Mouse (Mus musculus) gastrocnemius, postnatal 4 days (tissue): ENCODE data around the gene Vamp5. TPM values are rescaled to one million over a fixed set of nuclear protein-coding genes. Genes with fewer than 3 reads are reported as not detected.

Experiments
- DNase-seq, 2 experiments: peaks; one replicate each; pipeline ENCODE4 v3.0.0; 2021 to 2022; ENCODE audit warnings: low spot score in 2 of 2, mixed read lengths in 2 of 2
- total RNA-seq, 2 experiments: library from RNA; stranded (reverse); gene quantifications; 2 replicates each; pipeline ENCODE4 v1.2.3; 2021

The Vamp5 gene
- total RNA-seq, 2 experiments from 2014 or later, result 17.5 to 21.9 TPM

DNA sequence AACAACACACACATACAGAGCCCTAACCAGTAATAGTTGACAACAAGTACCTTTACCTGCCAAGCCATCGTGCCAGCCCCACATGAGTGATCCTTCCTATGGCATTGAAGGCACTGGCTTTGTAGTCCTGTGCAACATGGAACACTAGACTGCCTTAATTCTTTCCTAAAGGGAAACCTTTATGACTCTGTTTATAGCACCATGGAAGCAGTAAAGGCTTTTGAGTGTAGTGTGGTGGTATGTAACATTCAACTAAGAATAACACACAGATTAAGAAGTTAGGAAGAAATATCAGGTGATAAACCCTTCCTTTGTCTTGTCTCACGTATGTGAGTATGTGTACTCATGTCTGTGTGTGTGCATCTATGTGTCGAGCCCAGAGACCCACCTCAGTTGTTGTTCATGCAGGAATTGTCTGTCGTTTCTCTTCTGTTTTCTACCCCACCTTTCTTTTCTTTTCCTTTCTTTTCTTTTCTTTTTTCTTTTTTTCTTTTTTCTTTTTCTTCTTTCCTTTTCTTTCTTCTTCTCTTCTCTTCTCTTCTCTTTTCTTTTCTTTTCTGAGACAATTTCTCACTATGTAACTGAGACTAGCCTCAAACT lies 13.3 kb downstream of the Vamp5 start, which contains the start of gene Rnf181:
Gene Rnf181 (minus strand): TSS at position 113 of the 600 bp plus-strand sequence.
- DNase-seq, result no peak

DNA sequence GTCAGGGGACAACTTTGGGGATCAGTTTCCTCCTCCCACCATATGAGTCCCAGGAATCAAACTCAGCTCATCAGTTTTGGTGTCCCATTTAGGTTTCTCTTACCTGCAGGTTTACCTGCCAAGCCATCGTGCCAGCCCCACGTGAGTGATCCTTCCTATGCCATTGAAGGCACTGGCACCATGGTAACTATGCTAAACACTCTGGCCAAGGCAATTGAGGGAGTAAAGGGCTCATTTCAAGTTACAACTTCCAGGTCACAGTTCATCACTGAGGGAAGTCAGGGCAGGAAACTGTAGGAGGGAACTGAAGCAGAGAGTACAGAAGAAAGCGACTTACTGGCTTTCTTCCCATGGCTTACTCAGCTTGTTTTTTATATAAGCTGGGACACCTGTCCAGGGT lies 14.0 kb downstream of the Vamp5 start:
- no peak for DNase-seq

DNA sequence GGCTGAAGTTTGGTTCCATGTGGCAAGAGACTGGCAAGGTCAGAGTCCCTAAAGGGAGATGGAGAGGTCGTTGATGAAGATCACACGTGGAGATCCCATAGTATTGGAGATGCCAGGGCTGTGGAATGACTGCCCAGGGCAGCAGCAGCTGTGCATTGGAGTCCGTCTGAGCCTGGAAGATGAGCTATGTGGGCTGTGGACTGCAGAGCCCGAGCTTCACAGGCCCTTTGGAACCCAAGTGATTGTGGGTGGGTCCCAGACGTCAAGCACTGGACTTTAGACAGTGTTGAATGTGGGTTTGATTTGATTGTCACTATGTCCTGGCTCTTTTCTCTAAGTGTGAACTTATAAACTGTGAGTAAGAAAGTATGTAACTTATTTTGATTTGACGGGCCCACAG lies 15.3 kb downstream of the Vamp5 start:
- no peak for DNase-seq

DNA sequence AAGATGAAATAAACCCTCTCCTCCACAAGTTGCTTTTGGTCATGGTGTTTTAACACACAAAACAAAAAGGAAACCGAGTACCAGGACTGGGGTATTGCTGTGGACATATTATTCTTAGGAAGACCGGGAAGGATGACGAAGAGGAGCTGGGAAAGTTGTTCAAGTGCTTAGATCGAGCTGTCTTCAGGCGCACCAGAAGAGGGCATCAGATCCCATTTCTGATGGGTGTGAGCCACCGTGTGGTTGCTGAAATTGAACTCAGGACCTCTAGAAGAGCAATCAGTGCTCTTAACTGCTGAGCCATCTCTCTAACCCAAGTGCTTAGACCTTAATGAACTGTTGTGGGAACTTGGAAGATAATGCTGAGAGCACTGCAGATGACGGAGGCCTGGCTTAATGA lies 16.3 kb downstream of the Vamp5 start:
- DNase-seq, result no peak

DNA sequence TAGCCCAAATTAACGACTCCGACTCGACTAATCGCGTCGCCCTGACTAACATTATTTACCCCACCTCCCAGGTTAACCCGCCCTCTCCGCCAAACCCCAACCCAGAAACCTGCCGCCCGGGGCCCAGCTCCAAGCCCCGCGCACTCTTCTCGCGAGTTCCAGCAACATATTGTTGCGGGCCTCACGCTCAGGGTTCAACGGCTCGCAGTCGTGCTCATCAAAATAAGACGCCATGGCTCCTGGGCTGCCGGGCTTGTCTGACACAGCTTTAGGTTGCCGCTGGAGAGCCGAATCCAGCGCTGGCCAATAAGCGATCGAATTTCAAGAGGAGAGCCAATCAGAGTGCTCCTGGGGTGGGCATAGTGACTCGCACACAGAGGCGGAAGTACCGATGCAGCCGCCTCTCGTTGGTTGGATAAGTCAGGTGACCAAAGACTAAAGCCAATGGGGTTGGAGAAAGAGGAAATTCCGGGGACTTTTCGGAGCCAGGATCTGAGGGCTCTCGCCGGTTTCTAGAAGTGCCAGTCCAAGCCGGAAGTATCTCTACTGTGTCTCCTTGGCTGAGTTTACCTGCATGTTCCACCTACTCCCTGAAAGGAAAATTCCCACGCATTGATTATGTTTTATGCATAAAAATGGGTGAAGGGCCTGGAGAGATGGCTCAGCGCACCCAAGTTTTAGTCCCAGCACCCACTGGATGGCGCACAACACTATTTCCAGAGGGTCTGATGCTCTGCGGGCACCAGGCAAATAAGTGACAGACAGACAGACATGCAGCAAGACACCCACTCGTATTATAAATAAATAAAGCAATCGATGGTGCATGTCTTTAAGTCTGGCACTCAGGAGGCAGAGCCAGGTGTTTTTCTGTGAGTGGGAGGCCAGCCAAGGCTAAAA lies 17.9 kb downstream of the Vamp5 start:
- DNase-seq, result peak; percentile 83 to 92

DNA sequence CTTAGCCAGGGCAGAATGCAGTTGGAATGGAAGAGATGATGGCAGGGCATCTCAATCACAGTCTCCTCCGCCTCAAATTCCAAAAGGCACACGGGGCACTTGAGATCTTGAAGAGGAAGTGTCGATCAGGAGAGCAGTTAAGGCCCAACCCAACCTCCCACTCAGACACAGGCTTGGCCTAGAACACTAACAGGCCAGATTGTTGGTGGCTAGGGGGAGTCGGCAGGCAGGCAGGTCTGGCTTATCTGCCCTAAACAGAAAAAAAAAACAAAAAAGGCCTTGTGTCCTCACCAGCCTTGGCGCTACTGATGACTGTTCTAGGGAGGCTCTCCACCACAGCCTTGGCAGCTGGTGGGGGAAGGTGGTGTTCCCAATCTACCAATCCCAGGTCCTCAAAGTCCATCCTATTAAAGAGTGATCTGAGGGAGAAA lies 19.1 kb downstream of the Vamp5 start:
- no peak for DNase-seq

DNA sequence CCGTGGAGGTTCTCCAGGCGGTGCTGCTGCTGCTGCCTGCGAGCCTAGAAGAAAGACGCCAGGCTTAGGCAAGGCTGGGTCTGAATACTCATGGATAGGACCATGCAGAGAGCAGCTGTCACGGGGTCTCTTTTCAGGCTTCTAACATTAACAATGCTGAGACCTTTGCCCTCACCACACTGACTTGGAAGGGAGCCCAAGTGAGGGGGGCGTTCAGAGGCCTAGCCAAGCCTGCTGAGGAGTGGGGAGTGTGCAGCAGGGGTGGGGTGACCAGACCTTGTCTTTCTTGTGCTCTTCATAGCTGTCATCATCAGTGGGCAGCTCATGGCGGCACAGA lies 19.7 kb downstream of the Vamp5 start:
- no peak for DNase-seq

DNA sequence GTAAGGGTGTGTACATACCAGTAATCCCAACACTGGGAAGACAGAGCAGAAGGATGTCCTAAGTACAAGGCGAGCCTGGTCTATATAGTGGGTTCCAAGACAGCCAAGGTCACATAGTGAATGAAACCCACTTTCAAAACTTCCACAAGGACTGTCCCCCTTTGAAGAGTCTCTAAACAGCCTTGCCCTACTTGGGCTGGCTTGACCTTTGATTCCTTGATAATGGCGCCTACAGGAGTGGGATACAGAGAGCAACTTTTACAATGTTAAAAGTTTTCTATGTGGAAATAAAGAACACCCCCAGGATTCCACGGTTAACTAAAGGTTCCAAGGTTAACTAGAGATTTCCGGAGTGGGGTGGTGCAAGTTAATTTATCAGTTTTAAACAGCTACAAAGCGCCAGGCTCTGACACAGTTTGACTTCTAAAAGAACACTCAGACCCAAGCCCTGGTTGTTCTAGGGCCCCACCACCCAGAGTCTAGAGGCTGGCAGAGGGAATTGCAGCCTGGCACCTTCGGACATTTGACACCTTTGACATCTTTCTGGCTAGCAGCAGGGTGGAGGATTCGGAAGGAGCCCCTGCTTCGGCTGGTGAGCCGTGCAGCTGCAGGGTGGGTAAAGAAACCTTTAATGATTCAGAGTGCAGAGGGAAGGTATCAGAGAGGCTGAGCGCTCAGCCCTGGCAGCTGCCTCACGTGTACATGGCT lies 20.2 kb downstream of the Vamp5 start:
- no peak for DNase-seq

DNA sequence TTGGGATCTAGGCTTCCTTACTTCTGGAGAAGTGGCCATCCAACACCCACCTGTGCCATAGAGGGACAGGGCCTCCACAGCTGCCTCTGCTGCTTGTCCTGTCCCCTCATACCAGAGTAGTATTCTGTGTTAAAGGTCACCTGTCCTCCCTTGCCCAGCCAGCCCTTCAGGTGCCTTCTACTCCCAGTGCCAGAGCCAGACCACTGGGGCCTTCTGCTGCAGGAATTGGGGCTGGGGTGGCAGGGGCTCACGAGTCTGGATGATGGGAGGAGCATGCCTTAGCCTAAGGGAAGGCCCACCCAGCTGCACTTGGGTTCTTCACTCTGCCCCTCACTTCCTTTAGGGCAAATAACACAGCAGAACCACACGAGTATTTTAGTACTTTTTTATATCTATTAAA lies 20.9 kb downstream of the Vamp5 start:
- DNase-seq, result no peak

DNA sequence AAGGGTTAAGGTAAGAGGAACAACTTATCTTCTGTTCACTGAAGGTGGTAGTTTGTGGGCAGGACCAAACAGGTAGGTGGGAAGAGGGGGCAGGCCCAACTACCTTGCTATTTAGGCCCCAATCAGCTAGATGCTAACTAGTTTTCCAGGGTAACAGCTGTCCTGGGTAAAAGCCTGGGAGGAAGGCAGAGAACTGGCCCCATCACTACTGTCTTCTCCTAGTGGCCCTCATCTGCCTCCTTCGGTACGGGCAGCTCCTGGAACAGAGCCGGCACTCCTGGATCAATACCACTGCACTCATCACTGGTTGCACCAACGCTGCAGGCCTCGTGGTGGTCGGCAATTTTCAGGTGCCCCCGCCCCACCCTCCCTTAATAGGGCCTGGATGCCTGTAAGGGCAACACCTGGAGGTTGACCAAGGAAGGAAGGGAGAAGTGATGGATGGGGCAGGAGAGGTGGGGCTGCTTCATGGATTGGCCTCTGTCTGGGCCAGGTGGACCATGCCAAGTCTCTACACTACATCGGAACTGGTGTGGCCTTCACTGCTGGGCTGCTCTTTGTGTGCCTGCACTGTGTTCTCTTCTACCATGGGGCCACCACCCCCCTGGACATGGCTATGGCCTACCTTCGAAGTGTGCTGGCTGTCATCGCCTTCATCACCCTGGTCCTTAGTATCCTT lies 22.0 kb downstream of the Vamp5 start:
- no peak for DNase-seq

DNA sequence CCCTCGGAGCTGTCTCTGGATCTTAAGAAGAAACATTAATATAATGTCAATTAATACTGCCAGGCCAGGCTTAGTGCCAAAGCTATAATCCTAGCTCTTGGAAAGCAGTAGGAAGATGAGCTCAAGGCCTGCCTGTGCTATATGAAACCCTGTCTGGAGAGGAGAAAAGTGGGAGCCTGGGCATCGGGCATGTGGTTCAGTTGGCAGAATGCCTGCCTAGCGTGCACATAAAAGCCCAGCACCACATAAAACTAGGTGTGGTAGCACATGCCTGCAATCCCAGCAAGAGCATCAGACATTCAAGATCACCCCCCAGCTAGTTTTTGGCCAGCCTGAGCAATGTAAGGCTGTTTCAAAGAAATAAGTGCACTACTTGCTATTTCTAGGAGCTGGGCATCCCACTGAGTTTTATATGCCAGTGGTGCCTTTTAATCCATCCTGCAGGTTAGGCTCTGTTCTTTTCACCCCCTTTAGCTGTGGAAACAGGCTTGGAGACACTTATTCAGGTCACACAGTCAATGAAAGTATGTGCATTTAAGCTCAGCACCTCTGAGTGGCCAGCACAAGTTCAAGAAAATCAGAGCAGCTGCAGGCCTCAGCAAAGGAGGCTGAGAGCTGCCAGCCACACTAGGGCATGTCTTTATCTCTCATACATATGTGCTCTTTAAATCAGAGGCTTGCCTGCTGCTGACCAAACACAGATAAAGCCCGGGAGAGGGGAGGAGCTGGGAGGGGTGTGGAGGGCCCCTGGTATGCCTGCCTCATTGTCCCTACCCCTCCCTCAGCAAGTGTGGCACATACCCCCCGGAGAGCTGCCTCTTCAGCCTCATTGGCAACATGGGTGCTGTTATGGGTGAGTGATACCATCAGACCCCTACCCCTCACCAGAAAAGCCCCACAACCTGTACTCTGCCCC lies 22.8 kb downstream of the Vamp5 start:
- no peak for DNase-seq

DNA sequence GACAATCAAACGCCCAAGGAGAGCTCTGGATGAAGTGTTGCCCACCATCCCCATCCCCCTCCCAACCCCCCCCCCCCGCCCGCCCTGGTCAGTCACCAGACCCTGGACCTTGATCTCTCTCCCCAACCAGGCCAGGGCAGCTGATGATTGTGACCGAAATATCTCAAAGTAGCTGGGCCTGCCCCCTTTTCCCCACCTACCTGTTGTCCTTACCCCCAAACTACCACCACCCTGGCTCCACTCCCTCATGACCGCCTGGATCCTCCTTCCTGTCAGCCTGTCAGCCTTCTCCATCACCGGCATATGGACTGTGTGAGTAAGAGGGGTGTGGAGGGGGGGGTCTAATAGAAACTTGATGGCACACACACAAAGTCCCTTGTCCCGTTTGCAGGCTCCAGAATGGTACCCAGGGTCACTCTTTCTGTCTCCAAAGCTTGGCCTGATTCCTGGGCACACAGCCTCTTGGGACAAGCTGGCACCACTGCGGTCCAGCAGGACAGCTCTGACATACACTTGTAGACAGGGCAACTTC lies 24.2 kb downstream of the Vamp5 start:
- DNase-seq, result no peak

DNA sequence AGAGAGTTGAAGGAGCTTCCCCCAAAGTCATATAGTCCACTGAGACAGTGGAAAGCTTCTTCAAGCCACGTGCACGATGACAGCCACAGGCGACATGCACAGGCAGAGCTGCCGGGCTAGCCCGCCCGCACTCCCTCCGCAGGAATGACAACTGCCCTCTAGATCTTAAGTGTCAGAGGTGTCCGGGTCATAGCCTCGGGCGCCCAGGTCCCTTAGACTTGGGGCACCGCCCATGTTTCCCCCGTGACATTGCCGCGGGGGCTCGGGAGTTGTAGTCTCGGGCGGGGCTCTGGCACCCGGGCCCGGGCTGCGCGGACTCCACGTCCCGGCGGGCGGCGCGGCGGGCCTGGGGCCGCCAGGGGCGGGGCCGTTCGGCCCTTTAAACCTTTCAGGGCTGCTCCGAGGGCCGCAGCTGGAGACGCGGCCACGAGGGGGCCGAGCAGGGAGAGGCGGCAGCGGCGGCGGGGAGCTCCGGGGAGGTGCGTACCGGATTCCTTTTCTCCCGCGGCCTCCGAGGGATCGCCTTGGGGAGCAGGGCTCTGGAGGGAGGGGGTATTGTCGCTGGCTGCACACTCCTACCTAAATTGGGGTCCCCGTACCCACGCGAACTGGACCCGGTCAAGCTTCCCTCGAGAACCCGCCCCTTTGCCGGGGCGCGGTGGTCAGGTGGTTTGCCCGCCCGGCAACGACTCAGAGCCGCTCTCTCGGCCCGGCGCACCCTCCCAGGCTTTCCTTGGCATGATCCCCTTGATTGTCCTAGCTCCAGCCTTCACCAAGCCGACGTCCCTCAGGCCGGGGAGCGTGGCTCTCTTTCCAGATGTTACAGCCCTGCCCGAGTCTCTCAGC lies 25.0 kb downstream of the Vamp5 start, which contains the start of gene Tmem150a:
Gene Tmem150a (plus strand): TSS at position 382 of the 846 bp plus-strand sequence.
- peak; percentile 73 to 85 for DNase-seq

DNA sequence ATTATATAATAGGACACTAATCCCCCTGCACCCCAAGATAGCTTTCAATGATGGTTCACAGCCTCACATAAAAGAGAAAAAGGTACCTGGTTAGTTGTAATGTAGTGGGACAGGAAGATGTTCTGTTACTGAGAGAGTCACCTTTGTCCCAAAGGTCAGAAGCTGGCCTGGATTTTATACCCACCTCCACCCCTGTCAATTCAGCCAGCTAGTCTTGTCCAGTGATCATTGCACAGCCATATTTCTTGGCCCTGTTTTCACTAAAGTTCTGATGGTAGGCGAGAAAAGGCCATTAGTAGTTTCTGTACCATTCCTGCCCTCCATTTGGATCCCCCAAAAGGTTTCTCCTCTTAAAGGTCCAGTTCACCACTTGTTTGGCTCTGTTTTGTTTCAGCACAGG lies 26.2 kb downstream of the Vamp5 start:
- no peak for DNase-seq

DNA sequence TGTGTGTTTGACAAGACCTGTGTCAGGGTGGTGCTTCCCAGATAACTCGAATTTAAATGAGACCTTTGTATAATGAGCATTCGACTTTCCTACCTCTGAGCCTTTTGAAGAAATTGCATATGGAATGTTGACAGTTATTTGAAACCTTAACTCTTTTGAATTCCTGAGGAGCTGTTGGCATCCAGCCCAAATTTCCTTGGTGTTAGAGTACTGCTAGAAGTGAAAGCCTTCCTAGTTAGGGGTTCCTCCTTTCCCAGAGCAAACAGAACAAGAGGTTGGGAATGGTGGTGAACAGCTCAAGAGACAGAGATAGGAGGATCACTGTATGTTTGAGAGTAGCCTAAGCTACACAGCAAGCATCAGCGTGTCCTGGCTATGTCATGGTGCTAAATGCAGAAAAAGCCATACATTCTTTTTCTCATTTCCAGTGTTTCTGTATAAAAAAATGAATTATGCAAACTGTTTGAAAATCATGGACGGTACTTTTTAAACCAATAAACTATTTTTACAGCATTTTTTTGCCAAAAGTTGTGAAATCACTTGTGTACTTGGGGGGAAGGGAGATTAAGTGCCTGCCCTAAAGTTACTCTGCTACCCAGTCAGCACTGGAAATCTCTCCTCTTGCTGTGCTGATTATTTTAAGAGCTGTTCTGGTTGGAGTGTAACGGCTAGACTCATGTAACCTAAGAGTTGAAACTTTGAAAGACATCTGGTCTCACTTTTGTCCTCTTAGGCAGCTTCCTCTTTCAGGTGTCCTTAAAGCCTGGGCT lies 27.4 kb downstream of the Vamp5 start:
- DNase-seq, result no peak

DNA sequence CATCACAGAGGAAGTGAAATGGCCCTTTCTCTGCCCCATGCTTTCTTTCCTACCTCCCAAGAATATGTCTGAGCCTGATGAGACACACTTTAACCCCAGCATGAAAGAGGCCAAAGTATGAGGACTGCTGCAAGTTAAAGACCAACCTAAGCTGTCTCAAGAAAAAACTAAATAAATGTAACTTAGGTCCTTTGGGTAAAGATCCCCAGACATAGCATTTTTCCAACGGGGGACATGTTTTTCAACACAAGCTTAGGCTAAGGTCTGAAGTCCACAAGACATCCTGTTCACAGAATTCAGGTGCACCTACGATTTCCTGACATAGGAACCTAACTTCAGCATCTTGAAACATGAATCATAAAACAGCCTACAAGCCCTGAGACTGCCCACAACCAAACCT lies 30.1 kb downstream of the Vamp5 start:
- no peak for DNase-seq

DNA sequence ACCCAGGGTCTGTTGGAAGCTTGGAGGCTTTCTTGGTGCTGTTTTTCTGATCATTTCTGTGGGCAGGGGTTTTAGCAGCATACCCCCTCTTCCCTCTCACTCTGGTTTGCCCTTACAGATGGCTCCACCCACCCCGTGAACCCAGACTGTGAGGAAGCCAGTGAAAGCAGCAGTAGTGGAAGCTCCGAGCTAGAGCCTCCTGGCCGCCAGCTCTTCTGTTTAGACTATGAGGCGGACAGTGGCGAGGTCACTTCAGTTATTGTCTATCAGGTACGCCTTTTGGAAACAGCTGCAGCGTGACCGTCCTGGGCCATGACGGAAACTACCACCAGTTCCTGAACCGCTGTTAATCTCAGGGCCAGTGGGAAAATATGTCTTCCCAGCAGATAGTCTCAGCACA lies 31.9 kb downstream of the Vamp5 start:
- no peak for DNase-seq

DNA sequence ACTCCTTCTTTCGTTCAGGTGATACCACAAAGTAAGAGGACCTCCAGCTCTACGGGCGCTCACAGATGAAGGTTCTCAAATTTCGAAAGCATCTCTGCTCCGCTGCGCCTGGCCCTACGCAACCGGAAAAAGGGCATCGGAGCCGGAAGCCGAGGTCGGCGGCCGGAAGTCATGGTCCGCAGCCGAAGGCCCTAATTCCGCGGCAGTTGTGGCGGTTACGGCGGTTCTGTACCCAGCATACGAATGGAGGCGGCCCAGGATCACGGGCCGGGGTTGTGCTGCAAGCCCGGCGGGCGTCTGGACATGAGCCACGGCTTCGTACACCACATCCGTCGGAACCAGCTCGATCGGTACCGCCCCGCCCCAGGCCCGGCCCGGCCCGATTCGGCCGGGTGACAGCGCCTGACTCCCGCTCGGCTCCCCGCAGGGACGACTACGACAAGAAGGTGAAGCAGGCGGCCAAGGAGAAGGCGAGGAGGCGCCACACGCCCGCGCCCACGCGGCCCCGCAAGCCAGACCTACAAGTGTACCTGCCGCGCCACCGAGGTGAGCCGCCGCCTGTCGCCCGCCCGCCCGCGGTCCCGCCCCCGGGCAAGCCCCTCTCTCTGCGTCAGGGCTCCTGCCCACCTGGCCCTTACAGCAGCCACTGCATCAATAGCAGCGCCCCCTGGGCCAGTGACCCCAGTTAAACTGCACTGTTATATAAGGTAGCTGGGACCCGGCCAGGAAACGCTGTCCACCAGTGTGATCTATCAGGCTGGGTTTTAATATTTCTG lies 32.9 kb downstream of the Vamp5 start, which contains the start of gene 0610030E20Rik:
Gene 0610030E20Rik (plus strand): TSS at position 152 of the 776 bp plus-strand sequence.
- peak; percentile 43 to 76 for DNase-seq
